Mouse (Mus musculus) retina, postnatal 7 days (tissue): Measurements from ENCODE around the gene Adck1.
"Not testable (repeated sequence)": the region's sequence is repeated elsewhere in the genome, so short reads cannot be mapped to it uniquely, and the experiment has no call there.

Experiments
- DNase-seq: peaks from one replicate; pipeline ENCODE4 v3.0.0-alpha.2; 2012; ENCODE audit warnings: low read depth, low spot score

Adck1 gene

GRCm38 (mm10) chr12:88426926-88427325, 66.6 kb downstream of the Adck1 start:
- DNase-seq, result no peak

- no peak for DNase-seq
These were observed 68.4 kb downstream of the Adck1 start for GRCm38 (mm10) chr12:88428735-88429134.

- no peak for DNase-seq
These were observed 71.9 kb downstream of the Adck1 start for GRCm38 (mm10) chr12:88432277-88432676.

- DNase-seq, result no peak
These were observed 72.8 kb downstream of the Adck1 start for GRCm38 (mm10) chr12:88433171-88433570.

GRCm38 (mm10) chr12:88436962-88437750, 76.8 kb downstream of the Adck1 start:
- no peak for DNase-seq

GRCm38 (mm10) chr12:88441922-88442809, 81.8 kb downstream of the Adck1 start:
- no peak for DNase-seq

- no peak for DNase-seq
These were observed 83.7 kb downstream of the Adck1 start for GRCm38 (mm10) chr12:88444040-88444439.

GRCm38 (mm10) chr12:88445471-88445870, 85.1 kb downstream of the Adck1 start:
- DNase-seq, result no peak

GRCm38 (mm10) chr12:88450658-88451563, 90.6 kb downstream of the Adck1 start:
- no peak for DNase-seq

- DNase-seq, result no peak
These were observed 94.5 kb downstream of the Adck1 start for GRCm38 (mm10) chr12:88454701-88455410.

- no peak for DNase-seq
These were observed 96.7 kb downstream of the Adck1 start for GRCm38 (mm10) chr12:88457021-88457420.

- no peak for DNase-seq
These were observed 98.6 kb downstream of the Adck1 start for GRCm38 (mm10) chr12:88458936-88459335.

GRCm38 (mm10) chr12:88459461-88459860, 99.1 kb downstream of the Adck1 start:
- DNase-seq, result no peak

- no peak for DNase-seq
These were observed 100.7 kb downstream of the Adck1 start for GRCm38 (mm10) chr12:88461026-88461425.

GRCm38 (mm10) chr12:88463588-88464290, 103.4 kb downstream of the Adck1 start:
- no peak for DNase-seq

GRCm38 (mm10) chr12:88466801-88467200, 106.4 kb downstream of the Adck1 start:
- DNase-seq, result no peak

GRCm38 (mm10) chr12:88467257-88467656, 106.9 kb downstream of the Adck1 start:
- DNase-seq, result no peak

- no peak for DNase-seq
These were observed 107.6 kb downstream of the Adck1 start for GRCm38 (mm10) chr12:88467935-88468465.

- no peak for DNase-seq
These were observed 108.3 kb downstream of the Adck1 start for GRCm38 (mm10) chr12:88468691-88469090.

GRCm38 (mm10) chr12:88471884-88472283, 111.5 kb downstream of the Adck1 start:
- DNase-seq, result not testable (repeated sequence)
